Mouse (Mus musculus) neural tube, embryonic 11.5 days (tissue): Measurements from ENCODE around the gene Gm7534. TPM values are rescaled to one million over a fixed set of nuclear protein-coding genes. Genes with fewer than 3 reads are reported as not detected.

Source experiments
- polyA plus RNA-seq: library from polyadenylated mRNA; unstranded; fragments of >200 nt; fragmentation: Nextera tagmentation; extraction: Ambion mirVana; gene quantifications from 2 replicates; pipeline ENCODE4 v1.2.1, GENCODE M21; 2014

Gene Gm7534
- polyA plus RNA-seq, 1 experiment from 2014 or later: not detected

Other genes starting within 250 kb of the Gm7534 start
- 2,917 and 3,166 TPM in 2 replicates for gene Hmgn2, start 234.4 kb downstream of the Gm7534 start, polyA plus RNA-seq
- gene Dhdds, start 202.1 kb downstream of the Gm7534 start, polyA plus RNA-seq: 40.6 and 42.1 TPM in 2 replicates
- 3.2 and 3.4 TPM in 2 replicates for gene Lin28a, start 184.2 kb downstream of the Gm7534 start, polyA plus RNA-seq
- not detected in 2 replicates for gene Zfp683, start 149.2 kb downstream of the Gm7534 start, polyA plus RNA-seq
- 0.53 and 0.99 TPM in 2 replicates for gene Crybg2, start 142.2 kb downstream of the Gm7534 start, polyA plus RNA-seq
- 5.7 and 6.4 TPM in 2 replicates for gene Cd52, start 107.9 kb downstream of the Gm7534 start, polyA plus RNA-seq
- gene Ubxn11, start 100.4 kb downstream of the Gm7534 start, polyA plus RNA-seq: 4.7 and 7.1 TPM in 2 replicates
- 295 and 314 TPM in 2 replicates for gene Sh3bgrl3, start 74.2 kb downstream of the Gm7534 start, polyA plus RNA-seq
- 30.0 and 30.6 TPM in 2 replicates for gene Cep85, start 15.9 kb downstream of the Gm7534 start, polyA plus RNA-seq
- not detected in 2 replicates for gene Catsper4, start 24.4 kb upstream of the Gm7534 start, polyA plus RNA-seq
- gene Cnksr1, start 35.4 kb upstream of the Gm7534 start, polyA plus RNA-seq: 0.36 and 0.50 TPM in 2 replicates
- 0.28 TPM in 1 of 2 replicates, not detected in the other for gene E130218I03Rik, start 40.7 kb upstream of the Gm7534 start, polyA plus RNA-seq
- 18.6 and 19.2 TPM in 2 replicates for gene Zfp593, start 42.6 kb upstream of the Gm7534 start, polyA plus RNA-seq
- not detected in 2 replicates for gene Gm30191, start 43.9 kb upstream of the Gm7534 start, polyA plus RNA-seq
- gene Grrp1, start 51.1 kb upstream of the Gm7534 start, polyA plus RNA-seq: 11.1 and 11.8 TPM in 2 replicates
- 21.6 and 23.1 TPM in 2 replicates for gene Pdik1l, start 84.9 kb upstream of the Gm7534 start, polyA plus RNA-seq
- 0.87 and 1.6 TPM in 2 replicates for gene Trim63, start 112.1 kb upstream of the Gm7534 start, polyA plus RNA-seq
- gene Slc30a2, start 140.2 kb upstream of the Gm7534 start, polyA plus RNA-seq: not detected in 2 replicates
- gene Extl1, start 180.8 kb upstream of the Gm7534 start, polyA plus RNA-seq: 0.24 and 0.37 TPM in 2 replicates
- gene Pafah2, start 193.3 kb upstream of the Gm7534 start, polyA plus RNA-seq: 6.9 and 11.4 TPM in 2 replicates